12 mouse cellular contexts compared by ENCODE assay signal in genomic region chr15:103766836-103767235, GRCm38 (mm10). TPM values are rescaled to one million over a fixed set of nuclear protein-coding genes. Genes with fewer than 3 reads are reported as not detected.
DNase-seq lines count a peak whose midpoint lies in the region; ATAC-seq and TF ChIP-seq lines count a peak whose summit lies in the region.
"Not testable (repeated sequence)": the region's sequence is repeated elsewhere in the genome, so short reads cannot be mapped to it uniquely, and the experiment has no call there.
"Had no signal": no experiment of that assay in that cellular context is flagged by ENCODE, and none has a peak within 500 bp of the region (broad histone marks: within the 10 kb centered on the region; RNA-seq: fewer than 3 reads in every experiment).

No protein-coding gene starts in this region.

- 0 out of 2 replicates have a peak, but pooled peaks have one; percentile 10 for ATAC-seq in liver, embryonic 11.5 days (replicated peaks; ENCODE audit: low FRiP score)
- ATAC-seq in neural tube, embryonic 12.5 days (ENCODE audit: low FRiP score, low read depth): peak; percentile 29; the same call in 1 of the 2 replicates

- WGBS in liver, embryonic 11.5 days: 8% methylated on average over 4 of the region's 5 CpGs
- WGBS in neural tube, embryonic 12.5 days: 14% methylated on average over 5 of the region's 5 CpGs
- WGBS in thymus, adult 2 months: 2% methylated on average over 5 of the region's 5 CpGs

- H3K27ac ChIP-seq in liver, embryonic 11.5 days (ENCODE audit: low read depth, low read length); neural tube, embryonic 12.5 days; thymus, adult 2 months (ENCODE audit: control insufficient read depth, insufficient read depth, low read length): not testable (repeated sequence)

- not testable (repeated sequence) for TF ChIP-seq CTCF in thymus, adult 2 months (IDR thresholded peaks at IDR 0.05; ENCODE audit: borderline replicate concordance, control insufficient read depth, extremely low read depth, insufficient read depth, low read length, poor library complexity)

- DNase-seq in CD4-positive helper T cell, adult 2 months (ENCODE audit: low read depth, low spot score): peak; percentile 41
- peak; percentile 20 for DNase-seq in adrenal gland, postnatal 25 days
- peak; percentile 70 for DNase-seq in embryo, embryonic 11 days
- peak; percentile 5 for DNase-seq in heart, adult 8-10 months (ENCODE audit: low spot score)
- peak; percentile 44 to 63 for DNase-seq in kidney, postnatal 25 days
- not testable (repeated sequence) for DNase-seq in liver, embryonic 11.5 days (ENCODE audit: low spot score)
- DNase-seq in thymus, adult 2 months: peak; percentile 12

- H3K27me3 ChIP-seq in liver, embryonic 11.5 days (replicated peaks; ENCODE audit: control insufficient read depth, insufficient read depth, low read length); neural tube, embryonic 12.5 days (replicated peaks); thymus, adult 2 months (ENCODE audit: control insufficient read depth, insufficient read depth, low read length): not testable (repeated sequence)

- H3K9me3 ChIP-seq in liver, embryonic 11.5 days (ENCODE audit: control insufficient read depth, low read length); neural tube, embryonic 12.5 days: not testable (repeated sequence)

- H3K4me2 ChIP-seq in liver, embryonic 11.5 days; neural tube, embryonic 12.5 days (replicated peaks): not testable (repeated sequence)

- not testable (repeated sequence) for H3K36me3 ChIP-seq in liver, embryonic 11.5 days (ENCODE audit: control insufficient read depth, insufficient read depth, low read length); neural tube, embryonic 12.5 days; thymus, adult 2 months (ENCODE audit: control insufficient read depth, insufficient read depth, low read length)

- H3K9ac ChIP-seq in liver, embryonic 11.5 days (ENCODE audit: low read depth, low read length); neural tube, embryonic 12.5 days: not testable (repeated sequence)

- H3K4me1 ChIP-seq in liver, embryonic 11.5 days (replicated peaks; ENCODE audit: control insufficient read depth, insufficient read depth, low read length); neural tube, embryonic 12.5 days; thymus, adult 2 months (replicated peaks; ENCODE audit: control insufficient read depth, insufficient read depth, low read length): not testable (repeated sequence)

- TF ChIP-seq POLR2A in thymus, adult 2 months (IDR thresholded peaks at IDR 0.05; ENCODE audit: control insufficient read depth, extremely low read depth, insufficient read depth, low read length, poor library complexity): not testable (repeated sequence)

- H3K4me3 ChIP-seq in liver, embryonic 11.5 days (ENCODE audit: low read depth, low read length); neural tube, embryonic 12.5 days; thymus, adult 2 months (ENCODE audit: control insufficient read depth, insufficient read depth, low read length): not testable (repeated sequence)

RNA-seq across cellular contexts. Expression of gene Mucl1, which starts 11.6 kb away (rescaled TPM):
- not detected in 2 replicates for total RNA-seq in adrenal gland, postnatal 25 days (2021)
- total RNA-seq in heart, adult 8-10 months (2022): under 1 TPM in 1 of 4 experiments, not detected in 3; 0.49 TPM
- polyA plus RNA-seq in liver, embryonic 11.5 days (2014; fragmentation: Nextera tagmentation; extraction: Ambion mirVana): not detected in 2 replicates
- not detected in 2 replicates for polyA plus RNA-seq in neural tube, embryonic 12.5 days (2016; fragmentation: Nextera tagmentation; extraction: Ambion mirVana)
- polyA plus RNA-seq in thymus, adult 2 months (2012; rRNA removed): not detected in 2 replicates
- total RNA-seq: neutrophil, adult 5-6 weeks had no signal
- polyA plus RNA-seq: forebrain, embryonic 13.5 days; hindbrain, embryonic 13.5 days; liver, embryonic 15.5 days had no signal
